ENCODE assay signal across 8 mouse cellular contexts in the genomic region with DNA sequence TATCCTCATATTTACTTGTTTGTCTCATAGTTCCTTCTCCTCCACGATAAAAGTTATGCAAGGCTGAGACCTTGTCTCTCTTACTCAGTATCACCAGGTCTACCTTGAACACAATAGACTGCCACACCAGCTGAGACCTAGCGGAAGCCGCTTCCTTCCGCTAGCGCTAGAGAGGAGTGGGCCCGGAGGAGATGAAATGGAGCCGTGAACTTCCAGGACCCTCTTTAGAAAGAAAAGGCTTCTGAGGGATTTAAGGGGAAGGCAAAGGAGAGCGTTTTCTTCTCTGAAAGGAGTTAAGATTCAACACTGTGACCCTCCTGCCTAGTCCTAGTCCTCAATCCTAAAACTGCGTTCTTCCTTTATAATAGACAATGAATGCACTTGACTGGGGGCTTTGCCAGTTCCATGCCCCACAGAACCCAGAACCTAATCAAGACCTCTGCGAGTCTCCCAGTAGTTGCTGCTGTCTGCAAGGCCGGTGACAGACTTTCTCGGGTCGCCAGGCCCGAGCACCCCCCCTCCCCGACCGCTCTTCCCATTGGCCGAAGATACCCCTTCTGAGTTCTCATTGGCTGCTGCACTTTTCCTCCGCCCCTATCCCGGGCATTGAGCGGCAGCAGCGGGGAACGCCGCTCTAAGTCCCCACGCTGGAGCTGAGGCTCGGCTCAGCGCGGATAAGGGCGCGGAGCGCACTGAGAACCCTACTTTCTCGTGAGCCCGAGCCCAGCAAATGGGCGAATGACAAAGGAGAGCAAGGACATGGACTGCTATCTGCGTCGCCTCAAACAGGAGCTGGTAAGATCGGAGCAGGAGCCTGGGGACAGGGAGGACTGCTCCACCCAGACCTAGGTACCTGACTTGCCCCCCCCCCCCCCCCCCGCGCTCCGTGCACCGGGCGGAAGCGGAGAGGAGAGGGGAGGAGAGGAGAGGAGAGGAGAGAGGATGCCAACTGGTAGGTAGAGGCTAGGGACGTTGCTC. TPM values are rescaled to one million over a fixed set of nuclear protein-coding genes. Genes with fewer than 3 reads are reported as not detected.
DNase-seq lines count a peak whose midpoint lies in the region; ATAC-seq lines count a peak whose summit lies in the region.

A gene (plus strand): TSS at position 569 of the 978 bp plus-strand sequence.

- peak; percentile 90 to 94 for DNase-seq in adrenal gland, adult (ENCODE audit: inconsistent age in 2 of 2, low spot score in 1 of 2)
- DNase-seq in gastrocnemius, adult 8-10 months (ENCODE audit: low spot score in 2 of 2): peak; percentile 61 to 72
- peak; percentile 63 for DNase-seq in hindlimb bud, embryonic 11.5 days (ENCODE audit: extremely low spot score, low read depth, low spot score)
- DNase-seq in left cerebral cortex, postnatal 14 days (ENCODE audit: low spot score in 2 of 2): peak; percentile 79 to 85
- peak; percentile 87 for DNase-seq in right cerebral cortex, postnatal 25 days
- peak; percentile 85 for DNase-seq in yolk sac, embryonic 10.5 days (ENCODE audit: low spot score)

- peak; percentile 91 for ATAC-seq in common myeloid progenitor, adult 5-6 weeks (replicated peaks; ENCODE audit: low read depth, poor library complexity, severe bottlenecking)
- peak; percentile 85 for ATAC-seq in megakaryocyte-erythroid progenitor cell, adult 5-6 weeks (replicated peaks; ENCODE audit: low FRiP score, low TSS enrichment, poor library complexity, severe bottlenecking)

- intact Hi-C loops in left cerebral cortex, postnatal 14 days (cut with DNase I): loop anchor here (1.0 to 2.0 kb wide), 2 partner anchors 11 to 16 kb away; no protein-coding TSS in a partner anchor

RNA-seq across cellular contexts. Expression of the gene that starts here (rescaled TPM):
- 0.55 TPM in 1 of 2 replicates, not detected in the other for total RNA-seq in common myeloid progenitor, adult 5-6 weeks (2017)
- 1 to 10 TPM; 2.5 to 4.4 (median 3.1) TPM for total RNA-seq in gastrocnemius, adult 8-10 months (2022)
- 100 to 1,000 TPM in 1 of 2 experiments, 10 to 100 TPM in 1; 75.4 to 105 TPM for total RNA-seq in left cerebral cortex, postnatal 14 days (2021)
- 0.59 and 0.74 TPM in 2 replicates for total RNA-seq in megakaryocyte-erythroid progenitor cell, adult 5-6 weeks (2014; fragmentation: Nextera tagmentation)
- 0.15 and 0.38 TPM in 2 replicates for total RNA-seq in megakaryocyte-erythroid progenitor cell, adult 5-6 weeks (2017)

Comparison
In these comparisons a context has a peak if more than half of its experiments do, and no peak if none do; other contexts are left out.
1. Peak in every context shown above with its lines: DNase-seq and ATAC-seq.
2. RNA of the gene that starts here (total RNA-seq): 75.4 to 105 TPM in left cerebral cortex, postnatal 14 days; 2.5 to 4.4 TPM in gastrocnemius, adult 8-10 months, 0.15 to 0.74 TPM in megakaryocyte-erythroid progenitor cell, adult 5-6 weeks and 0.55 TPM in common myeloid progenitor, adult 5-6 weeks; every median in the first group is over 10 times any median in the second.
3. Peak in ATAC-seq in common myeloid progenitor, adult 5-6 weeks; RNA of the gene not detected or under 1 TPM.
4. Peak in ATAC-seq in megakaryocyte-erythroid progenitor cell, adult 5-6 weeks; RNA of the gene not detected or under 1 TPM.